Mouse (Mus musculus) stomach, postnatal 0 days (tissue): ENCODE results near the gene Camk2b.

Experiments used
- CTCF ChIP-seq: IDR thresholded peaks from 2 replicates; pipeline ENCODE4 v1.5.1; 2016; ENCODE audit warnings: antibody characterized with exemption, low read depth, mild to moderate bottlenecking, moderate library complexity
- EP300 ChIP-seq: optimal IDR thresholded peaks from 2 replicates; pipeline ENCODE3; 2016; ENCODE audit warnings: antibody characterized with exemption

GRCm38 (mm10) chr11:5947796-5948195 lies 118.4 kb downstream of the Camk2b start:
- no peak for TF ChIP-seq CTCF
- TF ChIP-seq EP300, result no peak
